Mouse (Mus musculus): ENCODE measurements around the gene Cyfip1.

DNA sequence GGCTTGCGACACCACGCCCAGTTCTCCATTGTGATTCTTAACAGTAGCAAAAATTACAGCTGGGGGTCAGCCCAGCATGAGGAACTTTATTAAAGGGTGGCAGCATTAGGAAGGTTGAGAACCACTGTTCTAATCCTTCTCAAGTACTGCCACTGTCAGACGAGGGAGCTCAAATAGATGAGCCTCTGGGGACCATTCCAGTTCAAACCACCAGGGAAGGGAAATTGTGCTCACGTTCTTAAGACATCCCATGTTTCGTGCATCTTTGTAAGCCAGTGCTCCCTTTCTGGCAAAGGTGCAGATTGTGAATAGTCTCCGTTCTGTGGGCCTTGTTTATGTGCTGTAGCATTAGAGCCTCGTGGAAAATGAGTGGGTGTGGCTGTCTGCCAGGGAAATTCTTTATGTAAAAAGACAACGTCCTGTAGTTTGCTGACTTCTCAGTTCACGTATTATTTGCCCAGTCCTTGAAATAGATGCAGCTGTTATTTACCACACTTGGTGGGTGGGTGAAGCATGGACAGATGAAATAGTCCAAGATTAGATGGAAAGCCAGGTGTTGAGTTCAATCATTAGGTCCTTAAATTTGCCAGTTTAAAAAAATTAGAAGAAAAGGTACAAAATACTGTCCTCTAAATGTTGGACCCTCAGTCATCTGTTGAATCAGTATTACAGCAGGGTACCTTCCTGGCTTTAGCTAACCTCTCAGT, 5.2 kb downstream of the Cyfip1 start:
- TF ChIP-seq GATA1 (IDR thresholded peaks at IDR 0.05; ENCODE audit: low read length) (no peak), TAL1 (IDR thresholded peaks at IDR 0.05; ENCODE audit: low read length) (no peak)
